Mouse (Mus musculus): ENCODE measurements at regions not wholly inside any gene's neighbourhood (a gene's known extent, or its start where the extent isn't known, plus 50 kb on each side); places are given as distances from the start of the nearest gene placed in this dataset.

- 78% methylated on average over 7 of the region's 7 CpGs for WGBS
- ATAC-seq (replicated peaks; ENCODE audit: low FRiP score): no peak
- H3K4me3 ChIP-seq (replicated peaks): no peak overlapping the region
- H3K27ac ChIP-seq: no peak overlapping the region
- no peaks in the 10 kb centered on the region for H3K27me3 ChIP-seq
- no peaks in the 10 kb centered on the region for H3K9me3 ChIP-seq (replicated peaks)
- H3K36me3 ChIP-seq: no peaks in the 10 kb centered on the region
- H3K4me2 ChIP-seq: no peak overlapping the region
- no peak overlapping the region for H3K9ac ChIP-seq
- H3K4me1 ChIP-seq: no peaks in the 10 kb centered on the region
Observed at GRCm38 (mm10) chr7:95581325-95581724, 589.7 kb upstream of the Tenm4 start.

DNA sequence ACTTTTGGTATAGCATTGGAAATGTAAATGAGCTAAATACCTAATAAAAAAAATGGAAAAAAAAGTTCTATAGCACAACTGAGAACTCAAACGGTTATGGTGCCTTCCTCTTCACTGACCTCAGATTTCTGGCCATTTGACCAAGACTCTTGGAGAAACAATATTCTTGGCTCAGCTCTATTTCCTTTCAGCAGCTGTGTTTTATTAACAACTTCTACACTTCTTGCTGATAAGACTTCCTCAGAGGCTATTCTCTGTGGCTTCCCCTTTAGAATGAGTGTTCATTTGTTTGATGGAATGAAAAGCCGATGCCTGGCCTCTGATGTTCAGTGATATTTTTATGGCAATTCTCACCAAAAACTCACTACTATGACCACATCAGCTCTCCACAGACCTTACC, 572.7 kb upstream of the Tenm4 start:
- no peaks in the 10 kb centered on the region for H3K36me3 ChIP-seq
- H3K4me1 ChIP-seq: no peaks in the 10 kb centered on the region
- H3K27ac ChIP-seq: no peak overlapping the region
- no peaks in the 10 kb centered on the region for H3K9me3 ChIP-seq (replicated peaks)
- H3K4me3 ChIP-seq (replicated peaks): no peak overlapping the region
- no peaks in the 10 kb centered on the region for H3K27me3 ChIP-seq
- no peak overlapping the region for H3K4me2 ChIP-seq
- no peak overlapping the region for H3K9ac ChIP-seq
- ATAC-seq (replicated peaks; ENCODE audit: low FRiP score): no peak
- WGBS: 43% methylated on average over 2 of the region's 2 CpGs

DNA sequence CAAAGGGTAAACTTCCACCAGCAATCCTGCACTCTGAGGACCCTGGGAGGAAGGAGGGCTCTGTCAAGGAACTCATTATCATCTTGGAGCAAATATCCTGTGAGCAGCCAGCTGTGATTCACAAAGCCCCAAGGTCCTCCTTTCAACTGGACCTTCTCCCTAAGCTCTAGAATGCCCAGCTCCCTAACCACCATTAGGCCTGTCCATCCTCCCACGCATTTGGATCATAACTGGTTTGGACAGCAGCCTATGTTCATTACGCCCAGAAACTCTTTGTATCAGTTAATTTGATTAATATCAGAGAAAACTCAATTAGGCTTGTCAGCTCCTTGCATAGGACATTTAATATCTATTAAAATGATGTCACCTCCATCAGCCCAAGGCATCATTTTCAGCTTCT, 557.3 kb upstream of the Tenm4 start:
- H3K27me3 ChIP-seq: no peaks in the 10 kb centered on the region

DNA sequence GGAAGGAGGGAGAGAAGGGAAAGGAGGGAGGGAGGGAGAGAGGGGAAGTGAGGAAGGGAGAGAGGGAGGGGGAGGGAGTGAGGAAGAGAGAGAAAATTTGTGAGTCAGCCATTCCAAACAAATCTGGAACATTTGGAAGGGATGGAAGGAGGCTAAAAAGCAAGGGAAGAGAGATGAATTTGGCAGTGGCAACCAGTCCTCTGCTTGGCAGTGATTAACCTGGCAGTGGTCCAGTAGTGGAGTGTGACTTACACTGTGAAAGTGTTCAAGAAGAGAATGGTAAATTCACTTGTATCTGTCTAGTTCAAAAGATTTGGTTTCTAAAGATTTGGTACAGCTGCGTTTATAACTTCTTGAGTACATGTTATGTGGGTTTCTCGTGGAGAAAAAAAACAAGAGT, 553.7 kb upstream of the Tenm4 start:
- Histone ChIP-seq H3K27me3 (no peaks in the 10 kb centered on the region), H3K9me3 (replicated peaks) (no peaks in the 10 kb centered on the region), H3K36me3 (no peaks in the 10 kb centered on the region), H3K4me2 (no peak overlapping the region), H3K4me1 (no peaks in the 10 kb centered on the region), H3K9ac (no peak overlapping the region), H3K27ac (no peak overlapping the region), H3K4me3 (replicated peaks) (no peak overlapping the region)
- WGBS: 78% methylated on average over 2 of the region's 2 CpGs
- ATAC-seq (replicated peaks; ENCODE audit: low FRiP score): no peak

More for the DNA sequence above, 557.3 kb upstream of the Tenm4 start:
- Histone ChIP-seq H3K4me3 (replicated peaks) (no peak overlapping the region), H3K4me2 (no peak overlapping the region), H3K9ac (no peak overlapping the region), H3K4me1 (no peaks in the 10 kb centered on the region), H3K9me3 (replicated peaks) (no peaks in the 10 kb centered on the region), H3K36me3 (no peaks in the 10 kb centered on the region), H3K27ac (no peak overlapping the region)
- ATAC-seq (replicated peaks; ENCODE audit: low FRiP score): no peak
- 68% methylated on average over 2 of the region's 2 CpGs for WGBS

- no peak for ATAC-seq (replicated peaks; ENCODE audit: low FRiP score)
- H3K27me3 ChIP-seq: no peaks in the 10 kb centered on the region
- no peaks in the 10 kb centered on the region for H3K9me3 ChIP-seq (replicated peaks)
- no peaks in the 10 kb centered on the region for H3K36me3 ChIP-seq
- no peak overlapping the region for H3K4me2 ChIP-seq
- no peak overlapping the region for H3K27ac ChIP-seq
- H3K9ac ChIP-seq: no peak overlapping the region
- H3K4me1 ChIP-seq: no peaks in the 10 kb centered on the region
- no peak overlapping the region for H3K4me3 ChIP-seq (replicated peaks)
Observed at GRCm38 (mm10) chr7:95618170-95618569, 552.9 kb upstream of the Tenm4 start.

DNA sequence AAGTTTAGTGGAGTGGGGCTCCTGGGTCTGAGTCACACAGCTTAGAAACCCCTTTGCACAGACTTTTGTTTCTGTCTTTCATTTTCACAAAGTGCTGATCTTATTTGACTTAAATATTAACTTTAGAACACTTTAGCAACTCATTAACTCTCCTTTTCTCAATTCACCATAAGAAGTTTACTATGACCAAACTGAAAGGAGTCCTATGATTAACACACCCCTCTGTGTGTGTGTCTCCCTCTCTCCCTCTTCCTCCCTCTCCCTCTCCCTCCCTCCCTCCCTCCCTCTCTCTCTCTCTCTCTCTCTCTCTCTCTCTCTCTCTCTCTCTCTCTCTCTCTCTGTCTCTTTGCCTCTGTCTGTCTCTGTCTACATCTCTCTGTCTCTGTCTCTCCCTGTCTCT, 551.0 kb upstream of the Tenm4 start:
- Histone ChIP-seq H3K27ac (no peak overlapping the region), H3K9me3 (replicated peaks) (no peaks in the 10 kb centered on the region), H3K27me3 (no peaks in the 10 kb centered on the region), H3K4me3 (replicated peaks) (no peak overlapping the region), H3K4me2 (no peak overlapping the region), H3K9ac (no peak overlapping the region), H3K36me3 (no peaks in the 10 kb centered on the region), H3K4me1 (no peaks in the 10 kb centered on the region)
- ATAC-seq (replicated peaks; ENCODE audit: low FRiP score): no peak; the same call in 1 of the 2 replicates

DNA sequence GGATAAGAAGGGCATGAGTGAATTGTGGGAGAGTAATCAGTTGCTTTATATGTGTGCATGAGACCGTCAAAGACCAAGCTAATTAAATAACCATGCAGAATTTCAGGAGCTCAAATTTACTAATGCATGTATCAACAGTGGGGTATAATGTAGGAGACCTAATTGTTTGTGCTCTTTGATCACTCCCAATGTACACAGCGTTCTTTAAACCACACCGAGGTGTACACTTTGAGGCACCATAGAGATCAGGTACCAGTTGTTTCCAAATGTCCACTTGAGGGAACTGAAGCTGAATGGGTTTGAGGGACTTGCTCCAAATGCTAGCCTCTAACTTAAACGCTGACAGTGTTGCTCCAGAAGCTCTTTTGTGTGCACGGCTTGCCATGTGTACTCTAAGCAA, 530.4 kb upstream of the Tenm4 start:
- WGBS: 84% methylated on average over 5 of the region's 5 CpGs
- H3K27me3 ChIP-seq: no peaks in the 10 kb centered on the region
- no peaks in the 10 kb centered on the region for H3K9me3 ChIP-seq (replicated peaks)
- ATAC-seq (replicated peaks; ENCODE audit: low FRiP score): no peak
- no peak overlapping the region for H3K4me3 ChIP-seq (replicated peaks)
- no peak overlapping the region for H3K27ac ChIP-seq
- 0 out of 2 replicates have a peak, but pooled peaks cover 4% of the 10 kb centered on the region for H3K4me1 ChIP-seq
- no peaks in the 10 kb centered on the region for H3K36me3 ChIP-seq
- H3K9ac ChIP-seq: no peak overlapping the region
- no peak overlapping the region for H3K4me2 ChIP-seq

DNA sequence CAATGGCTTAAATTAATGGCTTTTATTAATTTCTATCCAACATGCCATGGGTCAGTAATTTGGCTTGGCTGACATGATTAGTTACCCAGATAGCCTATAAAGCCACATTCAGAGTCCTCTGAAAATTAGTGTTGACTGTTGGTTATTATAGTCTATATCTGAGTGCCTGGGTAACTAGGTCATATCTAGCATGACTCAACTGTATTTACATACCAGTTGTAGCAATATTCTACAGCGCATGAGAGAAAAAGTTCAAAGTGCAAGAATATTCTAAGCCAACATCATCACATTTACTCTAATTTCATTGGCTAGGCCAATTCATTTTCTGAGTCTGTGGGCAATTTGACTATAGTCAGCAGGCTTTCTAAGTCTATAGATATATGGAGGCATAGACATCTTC, 496.7 kb upstream of the Tenm4 start:
- Histone ChIP-seq H3K9ac (no peak overlapping the region), H3K27ac (no peak overlapping the region), H3K36me3 (no peaks in the 10 kb centered on the region), H3K4me1 (no peaks in the 10 kb centered on the region), H3K4me2 (no peak overlapping the region), H3K9me3 (replicated peaks) (no peaks in the 10 kb centered on the region), H3K27me3 (no peaks in the 10 kb centered on the region), H3K4me3 (replicated peaks) (no peak overlapping the region)
- no peak for ATAC-seq (replicated peaks; ENCODE audit: low FRiP score)
- WGBS: 98% methylated on average over 1 of the region's 1 CpGs

GRCm38 (mm10) chr7:95682521-95682920, 488.5 kb upstream of the Tenm4 start:
- Histone ChIP-seq H3K27me3 (no peaks in the 10 kb centered on the region), H3K4me2 (no peak overlapping the region), H3K9me3 (replicated peaks) (no peaks in the 10 kb centered on the region), H3K4me1 (no peaks in the 10 kb centered on the region), H3K27ac (no peak overlapping the region), H3K9ac (no peak overlapping the region), H3K4me3 (replicated peaks) (no peak overlapping the region), H3K36me3 (no peaks in the 10 kb centered on the region)
- no peak for ATAC-seq (replicated peaks; ENCODE audit: low FRiP score)
- 56% methylated on average over 3 of the region's 3 CpGs for WGBS

GRCm38 (mm10) chr7:95687733-95688132, 483.3 kb upstream of the Tenm4 start:
- no peak for ATAC-seq (replicated peaks; ENCODE audit: low FRiP score)
- no peak overlapping the region for H3K9ac ChIP-seq
- 74% methylated on average over 3 of the region's 3 CpGs for WGBS
- H3K9me3 ChIP-seq (replicated peaks): no peaks in the 10 kb centered on the region
- no peaks in the 10 kb centered on the region for H3K27me3 ChIP-seq
- H3K4me3 ChIP-seq (replicated peaks): no peak overlapping the region
- no peak overlapping the region for H3K4me2 ChIP-seq
- no peaks in the 10 kb centered on the region for H3K36me3 ChIP-seq
- no peak overlapping the region for H3K27ac ChIP-seq
- H3K4me1 ChIP-seq: peaks cover 12% of the 10 kb centered on the region; the same call in 1 of the 2 replicates

DNA sequence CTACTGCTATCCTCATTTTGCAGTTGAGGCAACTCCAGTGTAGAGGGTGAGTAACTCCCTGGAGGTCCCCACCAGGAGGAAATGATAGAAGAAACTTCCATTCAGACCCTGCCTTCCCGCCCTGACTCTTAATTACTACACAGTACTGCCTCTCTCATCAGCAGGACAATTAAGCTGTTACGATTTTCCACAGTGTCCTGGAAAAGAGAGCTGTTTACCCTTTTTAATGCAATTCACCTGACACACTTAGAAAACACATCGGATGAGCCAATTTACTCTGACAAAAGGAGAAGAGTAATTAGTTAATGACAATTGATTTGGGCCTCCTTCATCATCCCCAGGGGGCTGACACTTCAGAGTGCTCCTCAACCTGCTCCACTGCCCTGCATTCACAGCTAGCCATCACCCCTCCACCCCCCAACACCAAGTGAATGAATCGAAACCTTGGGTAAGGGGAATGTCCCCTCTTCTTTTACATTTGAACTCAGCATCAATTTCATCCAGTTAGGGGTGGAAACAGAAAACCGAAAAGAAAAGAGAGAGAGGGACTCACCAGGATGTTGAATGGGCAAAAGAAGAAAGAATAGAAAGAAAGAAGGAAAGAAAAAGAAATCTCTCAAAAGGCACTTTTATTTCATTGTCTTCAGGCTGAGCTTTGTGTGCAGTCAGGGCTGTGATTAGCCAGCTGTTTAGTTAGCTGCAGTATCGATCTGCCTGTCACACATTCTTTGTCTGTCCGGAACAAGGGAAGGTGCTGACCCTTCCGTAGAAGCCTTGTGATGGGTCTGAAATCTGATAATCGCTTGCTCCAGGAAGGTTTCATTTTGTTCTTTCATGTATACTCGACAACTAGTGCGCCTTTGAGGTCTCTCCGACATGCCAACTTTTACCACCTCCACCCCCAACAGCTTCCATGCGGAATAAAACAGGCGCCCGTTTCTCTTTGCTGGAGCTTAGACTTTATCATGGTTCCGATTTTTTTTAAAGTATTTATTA, 482.6 kb upstream of the Tenm4 start:
- peak; percentile 33; the same call in 1 of the 2 replicates for ATAC-seq (replicated peaks; ENCODE audit: low FRiP score)
- WGBS: 15% methylated on average over 16 of the region's 16 CpGs

GRCm38 (mm10) chr7:95689161-95689833, 481.7 kb upstream of the Tenm4 start:
- peak overlapping the region; percentile 32 for H3K4me3 ChIP-seq (replicated peaks)
- 0 out of 2 replicates have a peak, but pooled peaks have one; percentile 15 for ATAC-seq (replicated peaks; ENCODE audit: low FRiP score)
- no peak overlapping the region for H3K27ac ChIP-seq
- WGBS: 30% methylated on average over 7 of the region's 7 CpGs
- peak overlapping the region; percentile 57 for H3K4me2 ChIP-seq
- peaks cover 12% of the 10 kb centered on the region; the same call in 1 of the 2 replicates for H3K4me1 ChIP-seq
- no peak overlapping the region for H3K9ac ChIP-seq
- no peaks in the 10 kb centered on the region for H3K36me3 ChIP-seq
- H3K27me3 ChIP-seq: no peaks in the 10 kb centered on the region
- no peaks in the 10 kb centered on the region for H3K9me3 ChIP-seq (replicated peaks)

More for the DNA sequence above, 482.6 kb upstream of the Tenm4 start:
- Histone ChIP-seq H3K27ac (no peak overlapping the region), H3K36me3 (no peaks in the 10 kb centered on the region), H3K4me1 (peaks cover 12% of the 10 kb centered on the region; the same call in 1 of the 2 replicates), H3K9me3 (replicated peaks) (no peaks in the 10 kb centered on the region), H3K27me3 (no peaks in the 10 kb centered on the region), H3K4me3 (replicated peaks) (peak overlapping the region; percentile 32), H3K9ac (no peak overlapping the region), H3K4me2 (peak overlapping the region; percentile 57)
